Mouse (Mus musculus) spleen, adult 12 weeks (tissue): ENCODE measurements around the gene 2300009A05Rik.

Experiments
- DNase-seq: peaks from one replicate; pipeline ENCODE4 v3.0.0; 2022; ENCODE audit warnings: low spot score

The 2300009A05Rik gene

GRCm38 (mm10) chr9:63346029-63346428, 53.0 kb downstream of the 2300009A05Rik start:
- DNase-seq = no peak
